Mouse (Mus musculus) ES-E14 (cell line): ENCODE measurements around the gene Gm11939. TPM values are rescaled to one million over a fixed set of nuclear protein-coding genes. Genes with fewer than 3 reads are reported as not detected.

ENCODE experiments used
- DNase-seq: peaks from one replicate; pipeline ENCODE4 v3.0.0-alpha.2; 2013; ENCODE audit warnings: low read depth, low spot score
- H3K27ac ChIP-seq: 2 replicates; pipeline ENCODE4 v1.5.1; 2012; ENCODE audit warnings: low read depth, mild to moderate bottlenecking, low read length, moderate library complexity, mixed read lengths; ENCODE audit not compliant: poor library complexity, insufficient read depth, severe bottlenecking
- H3K36me3 ChIP-seq: 2 replicates; pipeline ENCODE4 v1.6.1; 2012; ENCODE audit warnings: mild to moderate bottlenecking, low read length, moderate library complexity, mixed read lengths; ENCODE audit not compliant: control insufficient read depth, poor library complexity, insufficient read depth, severe bottlenecking
- H3K4me1 ChIP-seq, 2 experiments: fragments of 150-350 bp in 1 of 2; sonication (generic) in 1 of 2; 2 replicates each; pipeline ENCODE4 v1.6.1; 2012; ENCODE audit warnings: low read length in 2 of 2, mild to moderate bottlenecking in 1 of 2, mixed read lengths in 1 of 2; ENCODE audit not compliant: control insufficient read depth in 2 of 2, insufficient read depth in 2 of 2, poor library complexity in 1 of 2
- H3K4me3 ChIP-seq, 2 experiments: fragments of 150-350 bp in 1 of 2; sonication (generic) in 1 of 2; 2 replicates each; pipeline ENCODE4 v1.5.1; 2012; ENCODE audit warnings: low read length in 2 of 2, low read depth in 1 of 2, mild to moderate bottlenecking in 1 of 2, mixed read lengths in 1 of 2; ENCODE audit not compliant: insufficient read depth in 1 of 2, poor library complexity in 1 of 2, severe bottlenecking in 1 of 2
- H3K9ac ChIP-seq: 2 replicates; pipeline ENCODE4 v1.6.1; 2012; ENCODE audit warnings: low read depth, mild to moderate bottlenecking, low read length, mixed read lengths; ENCODE audit not compliant: poor library complexity, insufficient read depth, severe bottlenecking
- H3K9me3 ChIP-seq: fragments of 150-350 bp; sonication (generic); 2 replicates; pipeline ENCODE4 v1.6.1; 2012; ENCODE audit warnings: low read depth, mild to moderate bottlenecking, low read length; ENCODE audit not compliant: control insufficient read depth, insufficient read depth
- CHD2 ChIP-seq: IDR thresholded peaks from 2 replicates; pipeline ENCODE4 v1.6.1; 2014; ENCODE audit warnings: mild to moderate bottlenecking, low read depth, low read length, inconsistent platforms
- HCFC1 ChIP-seq: IDR thresholded peaks from 2 replicates; pipeline ENCODE4 v1.6.1; 2012; ENCODE audit warnings: low read length, inconsistent platforms, borderline replicate concordance; ENCODE audit not compliant: insufficient read depth
- MAFK ChIP-seq: IDR thresholded peaks from 2 replicates; pipeline ENCODE4 v1.6.1; 2014; ENCODE audit warnings: mild to moderate bottlenecking, low read depth, low read length, inconsistent platforms; ENCODE audit not compliant: insufficient read depth
- ZC3H11A ChIP-seq: IDR thresholded peaks from 2 replicates; pipeline ENCODE4 v1.6.1; 2012; ENCODE audit warnings: low read depth, mild to moderate bottlenecking, inconsistent platforms, low read length, borderline replicate concordance
- ZNF384 ChIP-seq: IDR thresholded peaks from 2 replicates; pipeline ENCODE4 v1.6.1; 2012; ENCODE audit warnings: low read depth, low read length, inconsistent platforms
- in situ Hi-C, 2 experiments: fragments of 600-800 bp; cut with MboI; formaldehyde crosslinking; loops; one replicate each; pipeline ENCODE4 v1.15.1; 2025; ENCODE audit warnings: low sequenced_read_pairs in 2 of 2, inconsistent platforms in 1 of 2; ENCODE audit not compliant: unreplicated experiment in 2 of 2
- total RNA-seq: library from RNA; depleted of rRNA; stranded (reverse); fragments of 300-350 nt; gene quantifications from 2 replicates; pipeline ENCODE4 v1.2.3, GENCODE M21; 2012; rRNA removed

Gene Gm11939
- total RNA-seq, 1 experiment = not detected

- in situ Hi-C loops = no loop called here
- DNase-seq = no peak
- no peaks in the 10 kb centered on the region for H3K9me3 ChIP-seq
- H3K27ac ChIP-seq = no peak overlapping the region
- no peaks in the 10 kb centered on the region for H3K4me1 ChIP-seq
- no peak overlapping the region for H3K4me3 ChIP-seq
- no peaks in the 10 kb centered on the region for H3K36me3 ChIP-seq
- no peak overlapping the region for H3K9ac ChIP-seq
- TF ChIP-seq ZC3H11A = no peak
- no peak for TF ChIP-seq HCFC1
- TF ChIP-seq ZNF384 = no peak
- no peak for TF ChIP-seq MAFK
- no peak for TF ChIP-seq CHD2
These were observed 45.2 kb downstream of the Gm11939 start for GRCm38 (mm10) chr11:99514098-99514497.

Other genes starting within 250 kb of the Gm11939 start
- not detected in 2 replicates for gene Krt25, start 236.5 kb downstream of the Gm11939 start, total RNA-seq
- gene Krt26, start 221.5 kb downstream of the Gm11939 start, total RNA-seq = not detected in 2 replicates
- 0.13 TPM in 1 of 2 replicates, not detected in the other for gene Krt27, start 208.4 kb downstream of the Gm11939 start, total RNA-seq
- 0.18 and 0.32 TPM in 2 replicates for gene Krt28, start 184.6 kb downstream of the Gm11939 start, total RNA-seq
- gene Krt10, start 170.1 kb downstream of the Gm11939 start, total RNA-seq = 0.53 and 2.8 TPM in 2 replicates
- 0.37 and 0.49 TPM in 2 replicates for gene Krt12, start 137.2 kb downstream of the Gm11939 start, total RNA-seq
- 1.8 and 2.4 TPM in 2 replicates for gene Krt20, start 121.3 kb downstream of the Gm11939 start, total RNA-seq
- 0.16 and 0.18 TPM in 2 replicates for gene Krt23, start 66.3 kb downstream of the Gm11939 start, total RNA-seq
- not detected in 2 replicates for gene Krt39, start 38.1 kb downstream of the Gm11939 start, total RNA-seq
- gene Krt40, start 16.3 kb downstream of the Gm11939 start, total RNA-seq = not detected in 2 replicates
- gene Krtap3-3, start 8.6 kb downstream of the Gm11939 start, total RNA-seq = not detected in 2 replicates
- gene Krtap3-2, start 2.6 kb downstream of the Gm11939 start, total RNA-seq = not detected in 2 replicates
- not detected in 2 replicates for gene Krtap3-1, start 7.2 kb upstream of the Gm11939 start, total RNA-seq
- not detected in 2 replicates for gene Krtap1-5, start 21.6 kb upstream of the Gm11939 start, total RNA-seq
- gene Krtap1-4, start 24.2 kb upstream of the Gm11939 start, total RNA-seq = not detected in 2 replicates
- gene Krtap1-3, start 31.9 kb upstream of the Gm11939 start, total RNA-seq = not detected in 2 replicates
- gene Krtap9-3, start 38.6 kb upstream of the Gm11939 start, total RNA-seq = not detected in 2 replicates
- gene Gm11938, start 43.8 kb upstream of the Gm11939 start, total RNA-seq = not detected in 2 replicates
- gene Gm11937, start 50.7 kb upstream of the Gm11939 start, total RNA-seq = not detected in 2 replicates
- gene Krtap2-4, start 55.4 kb upstream of the Gm11939 start, total RNA-seq = not detected in 2 replicates
- not detected in 2 replicates for gene Gm11562, start 61.0 kb upstream of the Gm11939 start, total RNA-seq
- not detected in 2 replicates for gene Krtap4-1, start 68.8 kb upstream of the Gm11939 start, total RNA-seq
- not detected in 2 replicates for gene Krtap4-2, start 75.6 kb upstream of the Gm11939 start, total RNA-seq
- gene Krtap4-7, start 84.6 kb upstream of the Gm11939 start, total RNA-seq = not detected in 2 replicates
- not detected in 2 replicates for gene Gm11555, start 90.8 kb upstream of the Gm11939 start, total RNA-seq
- not detected in 2 replicates for gene Gm11563, start 99.5 kb upstream of the Gm11939 start, total RNA-seq
- not detected in 2 replicates for gene Krtap4-6, start 106.5 kb upstream of the Gm11939 start, total RNA-seq
- gene Gm14190, start 131.3 kb upstream of the Gm11939 start, total RNA-seq = not detected in 2 replicates
- gene Gm14180, start 174.8 kb upstream of the Gm11939 start, total RNA-seq = not detected in 2 replicates
- gene Gm11595, start 213.4 kb upstream of the Gm11939 start, total RNA-seq = not detected in 2 replicates
- not detected in 2 replicates for gene Krtap4-8, start 221.2 kb upstream of the Gm11939 start, total RNA-seq
- gene Krtap4-9, start 225.7 kb upstream of the Gm11939 start, total RNA-seq = not detected in 2 replicates
- gene Gm11596, start 234.0 kb upstream of the Gm11939 start, total RNA-seq = not detected in 2 replicates
- not detected in 2 replicates for gene Gm11569, start 239.5 kb upstream of the Gm11939 start, total RNA-seq
- gene Gm11554, start 245.0 kb upstream of the Gm11939 start, total RNA-seq = not detected in 2 replicates